Mouse (Mus musculus) layer of hippocampus, adult 18-20 months (tissue): ENCODE measurements around the gene Batf2. TPM values are rescaled to one million over a fixed set of nuclear protein-coding genes. Genes with fewer than 3 reads are reported as not detected.
A peak's percentile ranks its signal among the peaks of the same experiment; 100 is the strongest.

ENCODE experiments used
- DNase-seq, 2 experiments: peaks; one replicate each; pipeline ENCODE4 v3.0.0; 2022; ENCODE audit warnings: low spot score in 2 of 2
- long read RNA-seq: library from polyadenylated mRNA; stranded (forward); transcript quantifications from one replicate; pipeline ENCODE4 v2.0.0, GENCODE M21; 2021
- total RNA-seq, 2 experiments: library from RNA; stranded (reverse); gene quantifications; 2 replicates each; pipeline ENCODE4 v1.2.3; 2021

The Batf2 gene
- under 1 TPM; 0.59 to 0.89 TPM for total RNA-seq
- long read RNA-seq: 0 reads

DNA sequence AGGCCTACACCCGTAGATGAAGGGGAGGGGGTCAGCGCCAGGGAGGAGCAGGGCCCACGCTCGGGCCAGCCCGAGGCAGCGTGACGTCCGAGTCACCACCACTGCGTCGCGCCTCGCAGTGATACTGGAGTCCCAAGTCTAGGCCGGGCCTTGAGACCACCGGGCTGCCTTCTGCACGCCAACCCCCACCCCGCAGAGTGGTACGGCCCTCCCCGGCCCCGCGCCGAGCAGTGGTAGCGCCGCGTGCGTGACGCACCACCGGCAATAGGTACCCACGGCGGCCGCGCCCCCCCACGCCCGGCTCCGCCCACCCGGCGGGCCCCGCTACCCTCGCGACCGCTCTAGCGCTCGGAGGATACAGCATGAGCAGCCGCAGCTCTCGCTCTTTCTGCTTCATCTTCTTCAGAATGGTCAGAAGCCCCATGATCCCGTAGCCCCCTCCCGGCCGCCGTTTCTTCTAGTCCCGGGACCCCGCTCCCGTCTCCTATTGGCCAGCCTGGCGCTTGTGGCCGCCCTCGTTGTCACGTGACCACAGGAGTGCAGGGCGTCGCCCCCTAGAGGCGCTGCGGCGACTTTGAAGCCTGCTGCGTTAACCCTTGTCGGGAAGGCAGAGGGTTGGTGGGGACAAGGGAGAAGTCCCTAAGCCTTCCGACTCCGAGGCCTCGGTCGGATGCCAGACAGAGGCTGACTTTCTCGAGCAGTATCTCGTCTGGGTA, at the start of gene Batf2:
Batf2 (plus strand) TSS at position 306 of the 716 bp plus-strand sequence.
- DNase-seq: peak; percentile 91 to 95

DNA sequence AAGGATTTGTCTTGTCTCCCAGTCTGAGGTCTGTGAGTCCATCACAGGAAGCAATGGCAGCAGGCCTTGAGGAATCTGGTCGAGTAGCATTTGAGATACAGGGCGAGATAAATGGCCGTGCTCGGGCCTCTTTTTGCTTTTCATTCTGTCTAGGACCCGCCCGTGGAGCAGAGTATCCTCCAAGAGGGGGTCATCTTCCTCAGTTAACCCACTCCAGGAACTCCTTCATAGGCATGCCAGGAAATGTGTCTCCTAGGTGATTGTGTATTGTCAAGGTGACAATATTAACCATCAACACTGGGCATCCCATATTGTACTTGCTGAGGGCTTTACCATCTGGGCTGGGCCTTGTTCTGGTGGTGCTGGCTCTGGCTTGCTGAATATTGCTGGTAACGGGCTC, 46.7 kb upstream of the Batf2 start, which contains the start of gene AC131692.1:
AC131692.1 (plus strand) TSS at position 301 of the 400 bp plus-strand sequence.
- no peak for DNase-seq

DNA sequence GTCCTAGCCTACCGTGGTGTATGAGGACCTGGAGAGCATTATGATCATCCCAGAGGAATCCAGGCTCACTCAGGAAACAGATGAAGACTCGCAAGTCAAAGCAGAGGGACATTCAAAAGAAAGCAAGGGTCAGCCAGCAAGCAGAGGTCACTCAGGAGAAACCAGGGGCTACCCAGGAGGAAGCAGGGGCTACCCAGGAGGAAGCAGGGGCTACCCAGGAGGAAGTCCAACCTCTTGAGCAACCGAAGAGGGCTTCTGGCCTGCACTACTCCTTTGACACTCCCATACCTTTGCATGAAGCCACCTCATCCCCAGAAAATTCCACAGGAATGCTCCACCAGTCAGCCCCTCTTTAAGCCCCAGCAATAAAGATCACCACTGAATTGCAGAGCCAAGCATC, 42.9 kb upstream of the Batf2 start:
- no peak for DNase-seq

- no peak for DNase-seq
These were observed 39.6 kb upstream of the Batf2 start for GRCm38 (mm10) chr19:6101186-6101585.

- no peak for DNase-seq
These were observed 38.5 kb upstream of the Batf2 start for GRCm38 (mm10) chr19:6102169-6102853.

DNA sequence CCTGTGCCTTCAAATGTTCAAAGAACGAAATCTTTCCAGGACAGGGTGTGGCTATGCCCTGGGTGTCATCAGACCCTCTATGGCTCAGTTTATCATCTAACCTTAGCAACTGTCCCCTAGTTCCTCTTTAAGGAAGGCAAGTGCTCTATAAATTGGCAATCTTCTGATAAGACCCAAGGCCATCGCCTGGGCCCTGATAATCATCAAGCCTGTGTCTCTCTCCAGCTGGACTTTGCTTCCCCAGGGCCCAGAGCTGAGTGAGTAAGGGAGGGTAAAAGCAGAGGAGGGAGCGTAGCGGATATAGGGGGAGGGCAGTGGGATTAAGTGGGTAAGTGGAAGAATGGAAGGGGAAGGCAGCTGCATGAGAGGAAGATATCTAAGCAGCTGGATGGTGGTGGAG, 36.3 kb upstream of the Batf2 start:
- DNase-seq: no peak

GRCm38 (mm10) chr19:6105586-6105985, 35.2 kb upstream of the Batf2 start, which contains the start of gene Naaladl1:
Naaladl1 (plus strand) TSS chr19:6105782.
- no peak for DNase-seq

DNA sequence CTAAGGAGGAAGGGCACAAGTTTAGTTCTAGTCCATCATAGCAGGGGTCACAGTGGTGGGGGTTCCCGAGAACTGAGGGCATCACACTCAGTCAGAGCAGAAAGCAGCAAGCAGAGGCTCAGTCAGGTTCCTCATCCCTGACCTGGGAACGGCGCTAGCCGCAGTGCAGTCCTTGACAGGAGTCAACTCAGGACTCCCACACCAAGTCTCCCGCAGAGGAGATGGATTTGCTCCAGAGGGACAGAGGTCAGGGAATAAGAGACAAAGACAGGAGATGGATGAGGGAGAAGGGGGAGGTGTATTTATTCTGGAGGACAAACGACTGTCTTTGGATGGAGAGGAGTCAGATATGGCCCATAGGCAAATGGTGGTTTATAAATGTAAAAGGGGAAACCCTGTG, 27.7 kb upstream of the Batf2 start:
- DNase-seq: no peak

- no peak for DNase-seq
These were observed 24.5 kb upstream of the Batf2 start for GRCm38 (mm10) chr19:6116113-6116850.

DNA sequence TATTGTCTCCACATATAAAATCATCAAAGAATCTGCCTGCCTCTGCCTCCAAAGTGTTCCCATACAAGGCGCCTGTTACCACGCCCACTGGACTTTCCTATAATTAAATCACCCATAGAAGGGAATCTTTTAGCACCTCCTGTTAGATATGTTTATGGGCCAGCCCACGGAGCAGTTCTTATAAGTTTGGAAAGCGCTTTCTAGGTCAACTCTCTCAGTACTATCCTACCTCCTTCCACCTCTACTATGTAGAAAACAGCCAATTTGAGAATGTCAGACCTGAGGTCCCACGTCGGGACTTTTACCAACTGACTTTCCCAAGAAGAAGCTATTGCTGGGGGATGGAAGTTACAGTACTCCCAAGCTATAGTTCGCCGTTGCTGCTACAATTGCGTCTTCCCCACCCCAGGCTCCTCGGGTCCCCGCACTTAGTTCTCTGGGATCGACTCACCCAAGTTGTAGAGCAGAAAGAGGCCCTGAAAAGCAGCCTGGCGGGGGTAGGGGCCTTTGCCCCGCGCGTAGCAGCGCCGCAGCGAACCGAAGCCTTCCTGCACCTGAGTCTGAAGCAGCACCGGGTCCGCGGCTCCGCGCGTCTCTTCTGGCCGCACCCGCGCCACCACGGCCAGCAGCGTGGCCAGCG, 23.3 kb upstream of the Batf2 start:
- no peak for DNase-seq

DNA sequence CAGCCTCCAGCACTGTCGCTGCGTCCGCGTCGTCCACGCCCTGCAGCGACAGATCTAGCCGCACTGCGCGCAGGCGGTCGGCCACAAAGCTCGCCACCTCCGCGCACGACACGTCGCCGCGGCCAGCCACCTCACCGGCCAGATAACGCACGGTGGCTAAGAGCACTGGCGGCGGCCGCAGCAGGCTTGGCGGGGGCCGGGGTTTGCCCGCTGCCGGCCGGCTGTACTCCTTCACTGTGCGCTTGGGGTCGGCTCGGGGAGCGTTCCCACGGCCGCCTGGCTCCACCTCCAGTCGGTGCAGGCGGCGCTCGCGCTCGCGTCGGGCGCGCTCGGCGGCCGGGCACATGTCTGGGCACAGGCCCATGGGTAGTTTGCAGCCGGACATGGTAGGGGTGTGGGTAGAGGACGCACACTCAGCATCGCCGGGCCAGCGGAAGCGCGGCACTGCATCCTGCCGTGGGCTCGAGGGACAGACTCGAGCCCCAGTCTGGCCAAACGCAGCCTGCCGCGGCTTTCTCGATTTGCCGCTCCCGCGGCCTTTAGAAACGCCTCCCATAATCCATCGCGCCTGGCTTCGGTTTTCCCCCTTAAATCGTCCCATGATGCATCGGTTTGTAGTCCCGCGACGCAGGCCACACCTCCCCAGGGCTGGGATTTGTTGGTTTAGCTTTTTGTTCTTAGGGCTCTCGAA, 22.7 kb upstream of the Batf2 start, which contains the start of gene Sac3d1:
Sac3d1 (minus strand) TSS at position 665 of the 691 bp plus-strand sequence.
- DNase-seq: peak; percentile 88 to 94

- DNase-seq: no peak
These were observed 22.1 kb upstream of the Batf2 start for GRCm38 (mm10) chr19:6118677-6119185.

DNA sequence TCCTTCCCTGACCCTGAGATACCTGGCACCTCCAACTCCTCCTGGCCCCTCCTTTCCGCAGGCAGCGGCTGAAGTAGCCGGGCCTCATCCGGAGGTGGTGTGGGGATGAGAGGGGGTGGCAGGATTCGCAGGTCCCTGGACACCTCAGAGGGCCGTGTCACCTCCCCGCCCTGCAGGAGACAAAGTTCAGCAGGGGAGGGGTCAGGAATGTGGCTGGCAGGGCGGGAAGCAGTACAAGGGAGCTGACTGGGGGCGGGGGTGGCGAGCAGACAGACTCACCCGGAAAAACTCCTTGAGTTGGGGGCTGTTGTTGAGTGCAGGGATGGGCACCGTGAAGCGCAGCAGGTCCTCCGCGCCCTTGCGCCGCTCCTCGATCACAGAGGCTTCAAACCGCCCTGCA, 19.0 kb upstream of the Batf2 start:
- no peak for DNase-seq

GRCm38 (mm10) chr19:6123330-6123729, 17.5 kb upstream of the Batf2 start:
- no peak for DNase-seq

DNA sequence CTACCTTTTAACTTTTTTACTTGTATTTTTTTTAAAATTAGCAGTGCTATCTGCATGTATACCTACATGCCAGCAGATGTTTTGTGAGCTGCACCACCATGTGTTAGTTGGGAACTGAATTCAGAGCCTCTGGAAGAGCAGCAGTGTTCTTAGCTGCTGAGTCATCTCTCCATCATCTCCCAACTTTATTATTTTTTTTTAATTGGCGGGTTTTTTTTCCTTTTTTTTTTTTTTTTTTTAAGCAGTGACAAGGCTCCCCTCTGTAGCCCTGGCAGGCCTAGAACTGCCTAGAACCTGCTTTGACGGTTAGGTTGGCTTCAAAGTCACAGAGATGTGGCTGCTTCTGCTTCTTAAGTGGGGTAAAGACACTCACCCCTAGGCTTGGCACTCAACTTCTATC, 15.9 kb upstream of the Batf2 start:
- no peak for DNase-seq

DNA sequence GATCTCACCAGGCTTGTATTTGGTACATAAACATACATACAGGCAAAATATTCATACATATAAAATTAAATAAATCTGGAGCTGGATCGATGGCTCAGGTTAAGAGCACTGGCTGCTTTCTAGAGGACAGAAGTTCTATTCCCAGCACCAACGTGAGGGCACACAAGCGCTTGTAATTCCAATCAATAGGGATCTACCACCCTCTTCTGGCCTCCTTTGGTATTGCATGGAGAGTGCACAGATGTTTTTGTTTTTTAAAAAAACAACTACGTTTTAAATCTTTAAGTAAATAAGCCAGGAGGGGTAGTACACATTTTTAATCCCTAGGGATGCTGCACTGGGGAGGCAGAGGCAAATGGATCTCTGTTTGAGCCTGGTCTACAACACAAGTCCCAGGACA, 14.5 kb upstream of the Batf2 start:
- DNase-seq: peak in 1 of 2 experiments; percentile 52

- DNase-seq: no peak
These were observed 13.8 kb upstream of the Batf2 start for GRCm38 (mm10) chr19:6126789-6127580.

GRCm38 (mm10) chr19:6127760-6128341, 12.9 kb upstream of the Batf2 start, which contains the start of gene Snx15:
Snx15 (minus strand) TSS chr19:6128304.
- peak; percentile 91 to 96 for DNase-seq
